Mouse (Mus musculus) forebrain, embryonic 14.5 days (tissue): Measurements from ENCODE around the gene Lmod1. TPM values are rescaled to one million over a fixed set of nuclear protein-coding genes. Genes with fewer than 3 reads are reported as not detected.

Source experiments
- ATAC-seq: fragments of 200-750 bp; cut with Nextera tagmentation; 2 replicates; pipeline ENCODE4 v1.8.0; 2017; ENCODE audit warnings: mild to moderate bottlenecking, moderate library complexity
- DNase-seq: peaks from one replicate; pipeline ENCODE4 v3.0.0-alpha.2; 2015; ENCODE audit warnings: low spot score
- H3K27ac ChIP-seq: fragments of 300-500 bp; sonication (generic); 2 replicates; pipeline ENCODE4 v1.5.1; 2014; ENCODE audit warnings: low read depth, mild to moderate bottlenecking, control low read depth, low read length, moderate library complexity
- H3K27me3 ChIP-seq: fragments of 300-500 bp; sonication (generic); replicated peaks from 2 replicates; pipeline ENCODE4 v1.6.1; 2014; ENCODE audit warnings: low read length, control low read depth, mixed read lengths; ENCODE audit not compliant: control insufficient read depth, insufficient read depth
- H3K36me3 ChIP-seq: fragments of 300-500 bp; sonication (generic); 2 replicates; pipeline ENCODE4 v1.6.1; 2014; ENCODE audit warnings: low read length, control low read depth; ENCODE audit not compliant: control insufficient read depth, insufficient read depth
- H3K4me1 ChIP-seq: fragments of 300-500 bp; sonication (generic); 2 replicates; pipeline ENCODE4 v1.6.1; 2014; ENCODE audit warnings: antibody characterized with exemption, low read length, control low read depth; ENCODE audit not compliant: control insufficient read depth, insufficient read depth
- H3K4me2 ChIP-seq: fragments of 300-500 bp; sonication (generic); 2 replicates; pipeline ENCODE4 v1.6.1; 2014; ENCODE audit warnings: mild to moderate bottlenecking, control low read depth, low read length
- H3K4me3 ChIP-seq: fragments of 300-500 bp; sonication (generic); 2 replicates; pipeline ENCODE4 v1.5.1; 2014; ENCODE audit warnings: low read depth, low read length, control low read depth
- H3K9ac ChIP-seq: fragments of 300-500 bp; sonication (generic); 2 replicates; pipeline ENCODE4 v1.6.1; 2014; ENCODE audit warnings: mild to moderate bottlenecking, low read length, control low read depth, moderate library complexity
- H3K9me3 ChIP-seq: fragments of 300-500 bp; sonication (generic); replicated peaks from 2 replicates; pipeline ENCODE4 v1.6.1; 2016; ENCODE audit warnings: low read length, control low read depth, mixed read lengths; ENCODE audit not compliant: control insufficient read depth
- WGBS: fragments of 180-500 bp; shearing (Covaris S2); extraction: QIAGEN DNeasy Blood & Tissue Kit; methylation state at CpG from one replicate; pipeline ENCODE4 v1.1.7; 2014; 5-methylcytosine and 5-hydroxymethylcytosine counted together
- polyA plus RNA-seq: library from polyadenylated mRNA; unstranded; fragments of >200 nt; fragmentation: Nextera tagmentation; extraction: Ambion mirVana; gene quantifications from 2 replicates; pipeline ENCODE4 v1.2.1, GENCODE M21; 2014

Lmod1 gene
- polyA plus RNA-seq, 1 experiment from 2014 or later: 0.17 TPM

DNA sequence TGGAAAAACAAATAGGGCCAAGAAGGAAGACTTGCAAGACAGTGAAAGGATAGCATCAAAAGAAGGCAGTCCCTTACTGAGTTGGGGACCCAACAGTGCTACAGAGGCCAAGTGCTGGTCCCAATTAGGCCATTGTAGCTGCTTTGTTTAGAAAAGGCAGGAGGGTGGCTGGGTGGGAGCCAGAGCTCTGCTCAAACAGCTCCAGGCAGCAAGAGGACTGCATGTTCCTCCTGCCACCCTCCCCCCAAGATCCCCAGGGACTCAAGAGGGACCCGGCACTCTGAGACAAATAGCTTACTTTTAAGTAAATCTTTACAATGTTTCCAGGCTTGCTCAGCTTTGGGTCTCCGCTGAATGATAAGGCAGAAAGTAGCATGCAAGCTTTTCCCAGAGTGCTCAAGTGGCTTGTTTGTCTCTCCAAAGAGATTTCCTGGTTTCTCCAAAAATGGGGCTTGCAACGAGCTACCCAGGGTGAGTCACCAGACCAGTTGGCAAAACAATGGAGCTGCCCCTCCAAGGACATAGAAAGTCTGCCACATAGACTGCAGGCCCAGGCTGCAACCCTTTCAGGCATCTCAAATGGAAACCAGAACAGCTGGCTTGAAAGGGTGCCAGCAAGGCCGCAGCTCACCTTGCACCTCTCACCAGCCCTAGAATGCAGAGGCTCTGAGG lies 23.0 kb downstream of the Lmod1 start:
- Histone ChIP-seq H3K27me3 (no peaks in the 10 kb centered on the region), H3K36me3 (no peaks in the 10 kb centered on the region), H3K27ac (no peak overlapping the region), H3K4me1 (no peaks in the 10 kb centered on the region), H3K9me3 (no peaks in the 10 kb centered on the region), H3K4me3 (no peak overlapping the region), H3K4me2 (no peak overlapping the region), H3K9ac (no peak overlapping the region)
- WGBS: 51% methylated on average over 4 of the region's 4 CpGs
- ATAC-seq (no peak), DNase-seq (peak; percentile 10)

- Histone ChIP-seq H3K4me3 (no peak overlapping the region), H3K27ac (no peak overlapping the region), H3K9ac (no peak overlapping the region), H3K9me3 (no peaks in the 10 kb centered on the region), H3K36me3 (no peaks in the 10 kb centered on the region), H3K4me2 (no peak overlapping the region), H3K27me3 (no peaks in the 10 kb centered on the region), H3K4me1 (no peaks in the 10 kb centered on the region)
- DNase-seq: no peak
- ATAC-seq: no peak
- 86% methylated on average over 3 of the region's 3 CpGs for WGBS
Measured at GRCm38 (mm10) chr1:135351953-135352352, 27.3 kb downstream of the Lmod1 start.

GRCm38 (mm10) chr1:135359071-135359470 lies 34.5 kb downstream of the Lmod1 start:
- H3K4me3 ChIP-seq: no peak overlapping the region
- ATAC-seq (no peak), DNase-seq (no peak)
- no peaks in the 10 kb centered on the region; the same call in 1 of the 2 replicates for H3K9me3 ChIP-seq
- H3K9ac ChIP-seq: no peak overlapping the region
- no peak overlapping the region for H3K27ac ChIP-seq
- H3K4me1 ChIP-seq: no peaks in the 10 kb centered on the region
- WGBS: 27% methylated on average over 2 of the region's 2 CpGs
- H3K36me3 ChIP-seq: no peaks in the 10 kb centered on the region
- H3K27me3 ChIP-seq: no peaks in the 10 kb centered on the region
- H3K4me2 ChIP-seq: no peak overlapping the region

- DNase-seq (peak; percentile 59), ATAC-seq (no peak)
- 73% methylated on average over 4 of the region's 4 CpGs for WGBS
- no peaks in the 10 kb centered on the region for H3K27me3 ChIP-seq
- H3K4me2 ChIP-seq: no peak overlapping the region
- H3K9ac ChIP-seq: no peak overlapping the region
- no peaks in the 10 kb centered on the region for H3K36me3 ChIP-seq
- H3K4me1 ChIP-seq: no peaks in the 10 kb centered on the region
- no peak overlapping the region for H3K27ac ChIP-seq
- no peak overlapping the region for H3K4me3 ChIP-seq
- H3K9me3 ChIP-seq: no peaks in the 10 kb centered on the region; the same call in 1 of the 2 replicates
Measured at GRCm38 (mm10) chr1:135361491-135361890, 36.9 kb downstream of the Lmod1 start.

DNA sequence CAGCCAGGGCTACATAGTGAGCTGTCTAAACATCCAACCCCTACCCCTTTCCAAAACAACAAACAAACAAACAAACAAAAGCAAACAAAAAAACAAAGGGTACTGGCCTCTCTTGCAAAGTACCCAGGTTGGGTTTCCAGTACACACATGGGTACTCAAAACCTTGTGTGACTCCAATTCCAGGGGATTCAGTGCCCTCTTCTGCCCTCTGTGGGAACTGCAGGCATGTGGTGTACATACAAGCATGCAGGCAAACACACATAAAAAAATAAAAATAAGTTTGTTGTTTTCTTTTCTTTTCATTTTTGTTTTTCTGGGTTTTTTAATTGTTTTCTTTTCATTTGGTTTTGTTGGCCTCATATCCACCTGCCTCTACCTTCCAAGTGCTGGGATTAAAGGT lies 37.5 kb downstream of the Lmod1 start:
- no peaks in the 10 kb centered on the region; the same call in 1 of the 2 replicates for H3K9me3 ChIP-seq
- H3K36me3 ChIP-seq: no peaks in the 10 kb centered on the region
- no peak overlapping the region for H3K4me2 ChIP-seq
- no peak overlapping the region for H3K9ac ChIP-seq
- no peaks in the 10 kb centered on the region for H3K27me3 ChIP-seq
- DNase-seq: no peak
- H3K27ac ChIP-seq: no peak overlapping the region
- no peak overlapping the region for H3K4me3 ChIP-seq
- ATAC-seq: no peak
- H3K4me1 ChIP-seq: no peaks in the 10 kb centered on the region

DNA sequence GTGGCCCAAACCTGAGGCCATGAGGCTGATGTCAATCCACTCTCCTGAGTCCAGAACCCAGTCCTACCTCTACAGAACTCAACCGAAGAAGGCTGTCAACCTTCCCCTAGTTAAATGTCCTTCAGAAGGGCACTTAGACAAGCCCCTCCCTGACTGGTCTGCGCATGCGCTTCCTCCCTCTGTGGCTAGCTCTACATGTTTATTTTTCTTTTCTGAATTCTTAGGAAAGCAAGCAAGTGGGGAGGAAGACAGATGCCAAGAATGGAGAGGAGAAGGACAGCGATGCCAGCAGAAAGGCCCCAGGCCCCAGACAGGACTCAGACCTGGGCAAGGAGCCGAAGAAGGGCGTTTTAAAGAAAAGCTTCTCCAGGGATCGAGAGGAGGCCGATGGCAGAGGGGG lies 38.8 kb downstream of the Lmod1 start:
- 94% methylated on average over 8 of the region's 8 CpGs for WGBS

GRCm38 (mm10) chr1:135366380-135366779 lies 41.8 kb downstream of the Lmod1 start:
- Histone ChIP-seq H3K9ac (no peak overlapping the region), H3K4me2 (no peak overlapping the region), H3K4me1 (peaks cover 8% of the 10 kb centered on the region), H3K9me3 (no peaks in the 10 kb centered on the region; the same call in 1 of the 2 replicates), H3K27ac (no peak overlapping the region), H3K27me3 (no peaks in the 10 kb centered on the region), H3K4me3 (no peak overlapping the region), H3K36me3 (no peaks in the 10 kb centered on the region)
- DNase-seq: no peak
- ATAC-seq: no peak

More for the DNA sequence above, 38.8 kb downstream of the Lmod1 start:
- peaks cover under 1% of the 10 kb centered on the region; the same call in 1 of the 2 replicates for H3K4me1 ChIP-seq
- H3K27me3 ChIP-seq: no peaks in the 10 kb centered on the region
- no peak for DNase-seq
- H3K4me3 ChIP-seq: no peak overlapping the region
- H3K9ac ChIP-seq: no peak overlapping the region
- no peak for ATAC-seq
- H3K9me3 ChIP-seq: no peaks in the 10 kb centered on the region; the same call in 1 of the 2 replicates
- H3K36me3 ChIP-seq: no peaks in the 10 kb centered on the region
- no peak overlapping the region for H3K27ac ChIP-seq
- no peak overlapping the region for H3K4me2 ChIP-seq

GRCm38 (mm10) chr1:135367005-135367404 lies 42.4 kb downstream of the Lmod1 start:
- Histone ChIP-seq H3K4me3 (no peak overlapping the region), H3K27ac (no peak overlapping the region), H3K36me3 (no peaks in the 10 kb centered on the region), H3K4me2 (no peak overlapping the region), H3K9me3 (no peaks in the 10 kb centered on the region; the same call in 1 of the 2 replicates), H3K4me1 (peaks cover 8% of the 10 kb centered on the region), H3K9ac (no peak overlapping the region), H3K27me3 (no peaks in the 10 kb centered on the region)
- WGBS: 78% methylated on average over 7 of the region's 7 CpGs
- ATAC-seq (no peak), DNase-seq (no peak)

DNA sequence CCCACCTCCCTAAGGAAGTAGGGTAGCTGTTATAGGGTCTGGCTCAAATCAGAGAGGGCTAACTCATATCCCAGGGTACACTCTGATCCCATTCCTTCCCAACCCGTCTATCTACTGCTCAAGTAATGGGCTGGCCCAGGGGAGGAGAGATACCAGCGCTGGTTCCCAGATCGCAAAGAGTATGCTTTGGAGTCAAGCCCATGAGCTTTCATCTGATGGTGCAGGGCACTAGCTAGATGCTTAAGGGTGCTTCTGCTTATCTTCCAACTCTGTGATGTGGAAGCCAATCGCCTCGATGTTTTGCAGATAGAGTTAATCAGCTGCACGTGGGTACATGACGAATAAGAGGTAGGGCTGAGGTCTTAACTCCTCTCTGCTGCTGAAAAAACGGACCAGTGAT lies 43.0 kb downstream of the Lmod1 start:
- WGBS: 71% methylated on average over 8 of the region's 8 CpGs
- no peak overlapping the region for H3K27ac ChIP-seq
- DNase-seq (no peak), ATAC-seq (no peak)
- H3K36me3 ChIP-seq: no peaks in the 10 kb centered on the region
- no peaks in the 10 kb centered on the region for H3K27me3 ChIP-seq
- H3K4me1 ChIP-seq: peaks cover 11% of the 10 kb centered on the region
- no peaks in the 10 kb centered on the region for H3K9me3 ChIP-seq
- no peak overlapping the region for H3K4me3 ChIP-seq
- H3K9ac ChIP-seq: no peak overlapping the region
- no peak overlapping the region for H3K4me2 ChIP-seq
